Mouse (Mus musculus) liver, embryonic 18 days (tissue): ENCODE measurements around the gene Serpina3m. TPM values are rescaled to one million over a fixed set of nuclear protein-coding genes. Genes with fewer than 3 reads are reported as not detected.

Experiments used
- polyA plus RNA-seq: library from polyadenylated mRNA; depleted of rRNA; stranded (reverse); fragments of >200 nt; gene quantifications from 2 replicates; pipeline ENCODE4 v1.2.3, GENCODE M21; 2012; rRNA removed

Serpina3m gene
- 11.9 and 23.7 TPM in 2 replicates for polyA plus RNA-seq

DNA sequence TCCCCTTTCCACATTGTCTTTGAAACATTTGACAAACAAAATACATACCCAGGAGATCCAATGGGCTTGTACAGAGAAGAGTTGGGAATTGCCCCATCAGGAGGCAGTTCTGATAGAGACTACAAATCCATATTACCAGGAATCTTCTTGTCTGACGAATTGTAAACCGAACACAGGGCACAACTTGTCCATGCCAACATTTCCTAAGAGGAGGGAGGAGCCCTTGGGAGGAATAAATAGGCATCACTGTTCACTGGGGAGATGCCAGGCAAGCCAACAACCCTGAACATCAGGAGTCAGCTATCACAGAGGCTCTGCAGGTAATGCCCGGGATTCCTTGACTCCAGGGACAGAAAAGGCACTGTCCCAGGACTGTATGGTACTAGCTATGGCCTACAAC, at the start of gene Serpina3m, which contains the start of gene Serpina3k:
Gene Serpina3m (plus strand): TSS at position 261 of the 400 bp plus-strand sequence.
Gene Serpina3k (plus strand): TSS at position 261 of the 400 bp plus-strand sequence.

GRCm38 (mm10) chr12:104314253-104314652, 24.0 kb upstream of the Serpina3m start, which contains the start of gene Serpina3j:
TSS of gene Serpina3j (plus strand) at chr12:104314553.

DNA sequence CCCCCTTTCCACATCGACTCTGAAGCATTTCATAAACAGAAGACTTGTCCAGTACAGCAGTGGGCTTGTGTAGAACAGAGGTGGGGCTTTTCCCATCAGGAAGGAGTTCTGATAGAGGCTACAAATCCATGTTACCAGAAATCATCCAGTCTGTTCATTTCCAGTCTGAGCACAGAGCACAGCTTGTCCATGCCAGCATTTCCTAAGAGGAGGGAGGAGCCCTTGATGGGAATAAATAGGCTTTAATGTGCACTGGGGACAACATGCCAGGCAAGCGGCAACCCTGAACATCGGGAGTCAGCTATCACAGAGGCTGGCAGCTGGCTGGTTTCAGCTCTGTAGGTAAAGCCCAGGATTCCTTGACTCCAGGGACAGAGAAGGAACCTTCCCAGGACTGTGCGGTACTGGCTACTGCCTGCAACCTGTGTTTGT, 68.2 kb downstream of the Serpina3m start, which contains the start of gene Serpina3n:
Gene Serpina3n (plus strand): TSS at position 276 of the 432 bp plus-strand sequence.

Other genes with a start within 250 kb of the Serpina3m start
- gene Serpina5, start 237.4 kb upstream of the Serpina3m start, polyA plus RNA-seq: 6.0 and 6.1 TPM in 2 replicates
- 0.11 and 0.13 TPM in 2 replicates for gene Serpina3a, start 225.8 kb upstream of the Serpina3m start, polyA plus RNA-seq
- 0.19 and 0.22 TPM in 2 replicates for gene Serpina3b, start 210.5 kb upstream of the Serpina3m start, polyA plus RNA-seq
- gene Serpina3c, start 184.6 kb upstream of the Serpina3m start, polyA plus RNA-seq: 0.05 and 0.07 TPM in 2 replicates
- gene Serpina3f, start 123.9 kb upstream of the Serpina3m start, polyA plus RNA-seq: 1.0 and 1.1 TPM in 2 replicates
- 7.4 and 7.9 TPM in 2 replicates for gene Serpina3g, start 102.2 kb upstream of the Serpina3m start, polyA plus RNA-seq
- gene Serpina3i, start 75.4 kb upstream of the Serpina3m start, polyA plus RNA-seq: 0.26 and 0.31 TPM in 2 replicates
- gene Serpina3j, start 23.9 kb upstream of the Serpina3m start, polyA plus RNA-seq: not detected in 2 replicates
- gene Serpina3k, start within 50 bp of the Serpina3m start, polyA plus RNA-seq: 74.4 and 149 TPM in 2 replicates
- 118 and 148 TPM in 2 replicates for gene Serpina3n, start 68.2 kb downstream of the Serpina3m start, polyA plus RNA-seq
- gene Gsc, start 134.8 kb downstream of the Serpina3m start, polyA plus RNA-seq: 0.05 TPM in 1 of 2 replicates, not detected in the other